Mouse (Mus musculus) frontal cortex, adult 2 months (tissue): ENCODE results near the gene Olfr1315-ps1. TPM values are rescaled to one million over a fixed set of nuclear protein-coding genes. Genes with fewer than 3 reads are reported as not detected.

Experiments used
- DNase-seq, 2 experiments: peaks; one replicate each; pipeline ENCODE4 v3.0.0; 2022; ENCODE audit warnings: low spot score in 1 of 2; ENCODE audit errors: extremely low spot score in 1 of 2
- polyA plus RNA-seq: library from polyadenylated mRNA; depleted of rRNA; stranded (reverse); fragments of >200 nt; gene quantifications from 2 replicates; pipeline ENCODE4 v1.2.3, GENCODE M21; 2012; rRNA removed

Olfr1315-ps1 gene
- not detected in 2 replicates for polyA plus RNA-seq

DNA sequence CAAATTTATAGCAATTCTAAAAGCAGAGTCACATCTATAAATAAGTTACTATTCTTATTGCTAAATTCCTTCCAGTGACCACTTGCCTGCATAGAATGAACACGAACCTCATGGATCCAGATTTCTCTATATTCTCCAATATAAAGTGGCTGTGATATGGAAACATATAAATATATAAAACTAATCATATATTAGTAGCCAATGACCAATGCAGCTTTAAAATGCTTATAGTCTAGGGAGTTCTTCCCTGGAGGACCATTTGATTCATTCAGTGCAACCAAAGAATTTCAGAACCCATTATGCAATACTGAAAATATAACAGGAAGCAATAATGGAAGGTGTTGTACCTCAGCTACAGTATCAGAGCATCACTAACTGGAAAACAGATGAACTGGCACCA is at the start of gene Olfr1315-ps1:
Gene Olfr1315-ps1 (minus strand): TSS at position 101 of the 400 bp plus-strand sequence.
- DNase-seq: no peak

GRCm38 (mm10) chr2:112153898-112154297 is 38.7 kb upstream of the Olfr1315-ps1 start, which contains the start of gene Olfr1318:
TSS of gene Olfr1318 (plus strand) at chr2:112154198.
- DNase-seq: no peak

GRCm38 (mm10) chr2:112140029-112140428 is 24.8 kb upstream of the Olfr1315-ps1 start, which contains the start of gene Olfr1317:
TSS of gene Olfr1317 (plus strand) at chr2:112140329.
- no peak for DNase-seq

DNA sequence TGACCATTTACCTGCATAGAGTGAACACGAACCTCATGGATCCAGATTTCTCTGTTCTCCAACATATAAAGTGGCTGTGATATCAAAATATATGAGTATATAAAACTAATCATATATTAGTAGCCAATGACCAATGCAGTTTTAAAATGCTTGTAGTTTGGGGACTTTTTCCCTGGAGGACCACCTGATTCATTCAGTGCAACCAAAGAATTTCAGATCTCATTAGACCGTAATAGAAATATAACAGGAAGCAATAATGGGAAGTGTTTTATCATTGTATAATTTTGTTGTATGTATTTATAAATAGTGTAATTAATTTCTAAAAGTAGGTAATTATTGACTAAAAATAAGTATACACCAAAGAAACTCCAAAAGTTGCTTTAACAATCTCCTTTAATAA is 19.6 kb upstream of the Olfr1315-ps1 start, which contains the start of gene Olfr1316:
Gene Olfr1316 (minus strand): TSS at position 101 of the 400 bp plus-strand sequence.
- DNase-seq: no peak

- no peak for DNase-seq
Observed at GRCm38 (mm10) chr2:112096681-112097080, 18.6 kb downstream of the Olfr1315-ps1 start, which contains the start of gene Olfr1314. TSS of gene Olfr1314 (minus strand) at chr2:112096781.

GRCm38 (mm10) chr2:112077743-112078142 is 37.5 kb downstream of the Olfr1315-ps1 start, which contains the start of gene Olfr1313:
TSS of gene Olfr1313 (minus strand) at chr2:112077843.
- no peak for DNase-seq

Other genes with a start within 250 kb of the Olfr1315-ps1 start
- not detected in 2 replicates for gene Olfr1305, start 238.3 kb downstream of the Olfr1315-ps1 start, polyA plus RNA-seq
- gene Olfr1306, start 199.2 kb downstream of the Olfr1315-ps1 start, polyA plus RNA-seq: not detected in 2 replicates
- gene Olfr1307, start 166.0 kb downstream of the Olfr1315-ps1 start, polyA plus RNA-seq: under 0.01 TPM in 1 of 2 replicates, not detected in the other
- gene Olfr1308, start 150.5 kb downstream of the Olfr1315-ps1 start, polyA plus RNA-seq: not detected in 2 replicates
- gene Olfr1309, start 125.2 kb downstream of the Olfr1315-ps1 start, polyA plus RNA-seq: not detected in 2 replicates
- gene Olfr1310, start 102.7 kb downstream of the Olfr1315-ps1 start, polyA plus RNA-seq: not detected in 2 replicates
- gene Olfr1311, start 91.0 kb downstream of the Olfr1315-ps1 start, polyA plus RNA-seq: not detected in 2 replicates
- gene Olfr1312, start 65.2 kb downstream of the Olfr1315-ps1 start, polyA plus RNA-seq: not detected in 2 replicates
- not detected in 2 replicates for gene Olfr1313, start 37.6 kb downstream of the Olfr1315-ps1 start, polyA plus RNA-seq
- gene Olfr1314, start 18.7 kb downstream of the Olfr1315-ps1 start, polyA plus RNA-seq: 0.06 TPM in 1 of 2 replicates, not detected in the other
- gene Olfr1316, start 19.5 kb upstream of the Olfr1315-ps1 start, polyA plus RNA-seq: 0.04 TPM in 1 of 2 replicates, not detected in the other
- gene Olfr1317, start 24.9 kb upstream of the Olfr1315-ps1 start, polyA plus RNA-seq: not detected in 2 replicates
- gene Olfr1318, start 38.8 kb upstream of the Olfr1315-ps1 start, polyA plus RNA-seq: not detected in 2 replicates
- gene Lpcat4, start 124.0 kb upstream of the Olfr1315-ps1 start, polyA plus RNA-seq: 245 and 291 TPM in 2 replicates
- 0.06 TPM in 1 of 2 replicates, not detected in the other for gene Nutm1, start 143.9 kb upstream of the Olfr1315-ps1 start, polyA plus RNA-seq
- gene Nop10, start 146.5 kb upstream of the Olfr1315-ps1 start, polyA plus RNA-seq: 79.1 and 85.5 TPM in 2 replicates
- gene Slc12a6, start 150.4 kb upstream of the Olfr1315-ps1 start, polyA plus RNA-seq: 106 and 115 TPM in 2 replicates
- 0.18 TPM in 1 of 2 replicates, not detected in the other for gene Gm21985, start 150.9 kb upstream of the Olfr1315-ps1 start, polyA plus RNA-seq